18 mouse cellular contexts compared by ENCODE assay signal in the genomic region with DNA sequence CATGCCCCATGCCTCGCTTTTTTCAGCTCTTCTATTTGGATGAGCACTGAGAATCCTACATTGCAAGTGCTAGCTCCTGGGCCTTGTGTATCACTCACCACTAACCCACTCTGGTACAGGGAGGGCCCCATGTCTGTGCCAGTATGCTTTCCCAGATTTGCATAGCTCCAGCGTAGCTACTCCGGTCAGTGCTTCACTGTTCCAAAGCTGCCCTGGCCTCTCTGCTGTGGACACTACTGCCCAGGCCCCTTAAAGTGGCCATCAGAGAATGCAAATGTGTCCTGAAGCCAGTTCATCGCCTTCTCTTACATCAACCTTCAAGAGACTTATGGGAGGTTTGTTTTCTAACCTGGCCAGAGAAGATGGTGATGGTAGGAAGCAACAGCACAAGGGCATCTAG.
DNase-seq lines count a peak whose midpoint lies in the region; ATAC-seq and TF ChIP-seq lines count a peak whose summit lies in the region.
"Had no signal": no experiment of that assay in that cellular context is flagged by ENCODE, and none has a peak within 500 bp of the region (broad histone marks: within the 10 kb centered on the region; RNA-seq: fewer than 3 reads in every experiment).

No protein-coding gene starts in this region.

- no peak overlapping the region for H3K27ac ChIP-seq in hindbrain, embryonic 12.5 days
- no peak overlapping the region for H3K27ac ChIP-seq in hindbrain, embryonic 16.5 days (ENCODE audit: low read depth, low read length)
- no peak overlapping the region for H3K27ac ChIP-seq in midbrain, embryonic 14.5 days (replicated peaks; ENCODE audit: low read depth, low read length)
- H3K27ac ChIP-seq in midbrain, embryonic 10.5 days (replicated peaks) = no peak overlapping the region; the same call in 1 of the 2 replicates
- H3K27ac ChIP-seq in bone marrow, adult 2 months (ENCODE audit: control insufficient read depth, insufficient read depth, low read depth, low read length, poor library complexity) = no peak overlapping the region
- no peak overlapping the region for H3K27ac ChIP-seq in embryonic facial prominence, embryonic 15.5 days (replicated peaks)
- no peak overlapping the region for H3K27ac ChIP-seq in forebrain, embryonic 15.5 days (replicated peaks)
- H3K27ac ChIP-seq: heart, adult 2 months; hindbrain, embryonic 15.5 days; kidney, embryonic 15.5 days; limb, embryonic 15.5 days; neural tube, embryonic 15.5 days had no signal

- peaks cover 9% of the 10 kb centered on the region for H3K4me1 ChIP-seq in hindbrain, embryonic 12.5 days
- no peaks in the 10 kb centered on the region for H3K4me1 ChIP-seq in hindbrain, embryonic 16.5 days (ENCODE audit: control insufficient read depth, insufficient read depth, low read depth, low read length)
- H3K4me1 ChIP-seq in midbrain, embryonic 14.5 days (ENCODE audit: control insufficient read depth, insufficient read depth, low read length) = peaks cover 6% of the 10 kb centered on the region; the same call in 1 of the 2 replicates
- peaks cover 31% of the 10 kb centered on the region for H3K4me1 ChIP-seq in midbrain, embryonic 10.5 days
- no peaks in the 10 kb centered on the region; the same call in 1 of the 2 replicates for H3K4me1 ChIP-seq in bone marrow, adult 2 months (ENCODE audit: control insufficient read depth, insufficient read depth, low read length)
- H3K4me1 ChIP-seq in embryonic facial prominence, embryonic 15.5 days = no peaks in the 10 kb centered on the region
- H3K4me1 ChIP-seq in forebrain, embryonic 15.5 days = no peaks in the 10 kb centered on the region
- H3K4me1 ChIP-seq: kidney, embryonic 15.5 days; limb, embryonic 15.5 days; neural tube, embryonic 15.5 days had no signal

- H3K36me3 ChIP-seq in hindbrain, embryonic 12.5 days = no peaks in the 10 kb centered on the region
- H3K36me3 ChIP-seq in hindbrain, embryonic 16.5 days (ENCODE audit: control insufficient read depth, insufficient read depth, low read length) = no peaks in the 10 kb centered on the region
- no peaks in the 10 kb centered on the region for H3K36me3 ChIP-seq in midbrain, embryonic 14.5 days (ENCODE audit: control insufficient read depth, insufficient read depth, low read length)
- H3K36me3 ChIP-seq in midbrain, embryonic 10.5 days = no peaks in the 10 kb centered on the region
- H3K36me3 ChIP-seq in embryonic facial prominence, embryonic 15.5 days = no peaks in the 10 kb centered on the region
- no peaks in the 10 kb centered on the region for H3K36me3 ChIP-seq in forebrain, embryonic 15.5 days
- H3K36me3 ChIP-seq: hindbrain, embryonic 15.5 days; kidney, embryonic 15.5 days; limb, embryonic 15.5 days; neural tube, embryonic 15.5 days had no signal

- no peak overlapping the region for H3K4me3 ChIP-seq in hindbrain, embryonic 12.5 days
- H3K4me3 ChIP-seq in hindbrain, embryonic 16.5 days (ENCODE audit: low read length) = no peak overlapping the region
- H3K4me3 ChIP-seq in midbrain, embryonic 14.5 days (replicated peaks; ENCODE audit: low read depth, low read length) = no peak overlapping the region
- no peak overlapping the region for H3K4me3 ChIP-seq in midbrain, embryonic 10.5 days
- peak overlapping the region; percentile 56 for H3K4me3 ChIP-seq in bone marrow, adult 2 months (replicated peaks; ENCODE audit: control insufficient read depth, low read depth, low read length)
- no peak overlapping the region for H3K4me3 ChIP-seq in embryonic facial prominence, embryonic 15.5 days (replicated peaks)
- no peak overlapping the region for H3K4me3 ChIP-seq in forebrain, embryonic 15.5 days
- H3K4me3 ChIP-seq: hindbrain, embryonic 15.5 days; kidney, embryonic 15.5 days; limb, embryonic 15.5 days; neural tube, embryonic 15.5 days had no signal

- 69% methylated on average over 4 of the region's 4 CpGs for WGBS in hindbrain, embryonic 12.5 days
- WGBS in hindbrain, embryonic 16.5 days = 84% methylated on average over 4 of the region's 4 CpGs
- WGBS in midbrain, embryonic 14.5 days = 64% methylated on average over 4 of the region's 4 CpGs
- WGBS in midbrain, embryonic 10.5 days = 73% methylated on average over 4 of the region's 4 CpGs
- WGBS in bone marrow, adult 2 months = 86% methylated on average over 4 of the region's 4 CpGs
- WGBS in embryonic facial prominence, embryonic 15.5 days = 83% methylated on average over 4 of the region's 4 CpGs
- 78% methylated on average over 4 of the region's 4 CpGs for WGBS in forebrain, embryonic 15.5 days

- no peak overlapping the region for H3K9ac ChIP-seq in hindbrain, embryonic 12.5 days
- H3K9ac ChIP-seq in hindbrain, embryonic 16.5 days (ENCODE audit: low read depth, low read length) = no peak overlapping the region
- no peak overlapping the region for H3K9ac ChIP-seq in midbrain, embryonic 14.5 days (replicated peaks; ENCODE audit: low read length)
- no peak overlapping the region for H3K9ac ChIP-seq in embryonic facial prominence, embryonic 15.5 days
- no peak overlapping the region for H3K9ac ChIP-seq in forebrain, embryonic 15.5 days (replicated peaks)
- H3K9ac ChIP-seq: hindbrain, embryonic 15.5 days; kidney, embryonic 15.5 days; limb, embryonic 15.5 days; neural tube, embryonic 15.5 days had no signal

- no peak for DNase-seq in midbrain, embryonic 14.5 days
- DNase-seq in midbrain, embryonic 10.5 days (ENCODE audit: low spot score) = no peak
- no peak for DNase-seq in layer of hippocampus, postnatal 14 days (ENCODE audit: low spot score in 2 of 2)
- DNase-seq: cerebellum, adult 11-12 months; cerebellum, postnatal 14 days; lung, postnatal 10 days had no signal

- peak; percentile 48; the same call in 1 of the 2 replicates for ATAC-seq in hindbrain, embryonic 12.5 days (ENCODE audit: low FRiP score)
- ATAC-seq in hindbrain, embryonic 16.5 days = no peak
- ATAC-seq in midbrain, embryonic 14.5 days (ENCODE audit: low FRiP score, low TSS enrichment) = 0 out of 2 replicates have a peak, but pooled peaks have one; percentile 37
- no peak for ATAC-seq in embryonic facial prominence, embryonic 15.5 days (ENCODE audit: insufficient number of reproducible peaks, low FRiP score, low TSS enrichment, low read depth)
- no peak for ATAC-seq in forebrain, embryonic 15.5 days (replicated peaks)
- ATAC-seq: intestine, postnatal 0 days had no signal

- no peak for TF ChIP-seq CTCF in bone marrow, adult 2 months (IDR thresholded peaks at IDR 0.05; ENCODE audit: control insufficient read depth, insufficient read depth, low read length)

- no peaks in the 10 kb centered on the region for H3K27me3 ChIP-seq in hindbrain, embryonic 12.5 days
- no peaks in the 10 kb centered on the region for H3K27me3 ChIP-seq in hindbrain, embryonic 16.5 days (replicated peaks; ENCODE audit: control insufficient read depth, insufficient read depth, low read length)
- H3K27me3 ChIP-seq in midbrain, embryonic 14.5 days (ENCODE audit: control insufficient read depth, insufficient read depth, low read length) = no peaks in the 10 kb centered on the region
- peaks cover 3% of the 10 kb centered on the region; the same call in 1 of the 2 replicates for H3K27me3 ChIP-seq in midbrain, embryonic 10.5 days (ENCODE audit: low read depth, poor library complexity, severe bottlenecking)
- no peaks in the 10 kb centered on the region for H3K27me3 ChIP-seq in embryonic facial prominence, embryonic 15.5 days
- H3K27me3 ChIP-seq in forebrain, embryonic 15.5 days = no peaks in the 10 kb centered on the region
- H3K27me3 ChIP-seq: hindbrain, embryonic 15.5 days; kidney, embryonic 15.5 days; limb, embryonic 15.5 days; megakaryocyte, embryonic 14.5 days; neural tube, embryonic 15.5 days had no signal

- TF ChIP-seq POLR2A in bone marrow, adult 2 months (IDR thresholded peaks at IDR 0.05; ENCODE audit: borderline replicate concordance, control insufficient read depth, low read depth, low read length) = no peak

- H3K9me3 ChIP-seq in hindbrain, embryonic 12.5 days (replicated peaks) = no peaks in the 10 kb centered on the region
- H3K9me3 ChIP-seq in hindbrain, embryonic 16.5 days (ENCODE audit: control insufficient read depth, low read length) = no peaks in the 10 kb centered on the region
- no peaks in the 10 kb centered on the region for H3K9me3 ChIP-seq in midbrain, embryonic 14.5 days (ENCODE audit: control insufficient read depth, low read length)
- no peaks in the 10 kb centered on the region for H3K9me3 ChIP-seq in midbrain, embryonic 10.5 days (replicated peaks)
- H3K9me3 ChIP-seq in embryonic facial prominence, embryonic 15.5 days (replicated peaks) = no peaks in the 10 kb centered on the region
- no peaks in the 10 kb centered on the region for H3K9me3 ChIP-seq in forebrain, embryonic 15.5 days
- H3K9me3 ChIP-seq: hindbrain, embryonic 15.5 days; kidney, embryonic 15.5 days; limb, embryonic 15.5 days; megakaryocyte, embryonic 14.5 days; neural tube, embryonic 15.5 days had no signal

- H3K4me2 ChIP-seq in hindbrain, embryonic 12.5 days (replicated peaks) = no peak overlapping the region
- no peak overlapping the region for H3K4me2 ChIP-seq in hindbrain, embryonic 16.5 days (ENCODE audit: low read length)
- H3K4me2 ChIP-seq in midbrain, embryonic 14.5 days (ENCODE audit: low read length) = no peak overlapping the region
- 0 out of 2 replicates have a peak overlapping the region, but pooled peaks have one; percentile 24 for H3K4me2 ChIP-seq in embryonic facial prominence, embryonic 15.5 days (replicated peaks)
- H3K4me2 ChIP-seq in forebrain, embryonic 15.5 days (replicated peaks) = no peak overlapping the region
- H3K4me2 ChIP-seq: hindbrain, embryonic 15.5 days; limb, embryonic 15.5 days; neural tube, embryonic 15.5 days had no signal

Comparison
In these comparisons a context has a peak if more than half of its experiments do, and no peak if none do; other contexts are left out.
1. ATAC-seq: peak in hindbrain, embryonic 12.5 days (single experiment) and midbrain, embryonic 14.5 days (single experiment); none in hindbrain, embryonic 16.5 days (single experiment), embryonic facial prominence, embryonic 15.5 days (single experiment) and forebrain, embryonic 15.5 days (single experiment).